Mouse (Mus musculus): ENCODE data around the gene Rhoh.

GRCm38 (mm10) chr5:65869660-65870059, 8.6 kb downstream of the Rhoh start:
- TF ChIP-seq GATA1 (IDR thresholded peaks at IDR 0.05; ENCODE audit: borderline replicate concordance, low read length) = no peak
- no peak for TF ChIP-seq FLI1 (IDR thresholded peaks at IDR 0.05; ENCODE audit: low read length)
